Mouse (Mus musculus) liver, embryonic 15.5 days (tissue): ENCODE results near the gene Gm21983. TPM values are rescaled to one million over a fixed set of nuclear protein-coding genes. Genes with fewer than 3 reads are reported as not detected.

Experiments
- ATAC-seq: fragments of 200-750 bp; cut with Nextera tagmentation; 2 replicates; pipeline ENCODE4 v1.8.0; 2017; ENCODE audit warnings: moderate number of reproducible peaks, mild to moderate bottlenecking, moderate library complexity; ENCODE audit not compliant: insufficient read depth
- H3K27ac ChIP-seq: fragments of 300-500 bp; sonication (generic); replicated peaks from 2 replicates; pipeline ENCODE4 v1.5.1; 2015; ENCODE audit warnings: mild to moderate bottlenecking, inconsistent platforms
- H3K27me3 ChIP-seq: fragments of 300-500 bp; sonication (generic); 2 replicates; pipeline ENCODE4 v1.6.1; 2015; ENCODE audit warnings: mild to moderate bottlenecking, inconsistent platforms
- H3K36me3 ChIP-seq: fragments of 300-500 bp; sonication (generic); replicated peaks from 2 replicates; pipeline ENCODE4 v1.6.1; 2015; ENCODE audit warnings: moderate library complexity, mild to moderate bottlenecking, inconsistent platforms
- H3K4me1 ChIP-seq: fragments of 300-500 bp; sonication (generic); replicated peaks from 2 replicates; pipeline ENCODE4 v1.6.1; 2015; ENCODE audit warnings: inconsistent platforms
- H3K4me2 ChIP-seq: fragments of 300-500 bp; sonication (generic); 2 replicates; pipeline ENCODE4 v1.6.1; 2015; ENCODE audit warnings: moderate library complexity, mild to moderate bottlenecking, inconsistent platforms
- H3K4me3 ChIP-seq: fragments of 300-500 bp; sonication (generic); replicated peaks from 2 replicates; pipeline ENCODE4 v1.5.1; 2015; ENCODE audit warnings: mild to moderate bottlenecking, inconsistent platforms
- H3K9ac ChIP-seq: fragments of 300-500 bp; sonication (generic); 2 replicates; pipeline ENCODE4 v1.6.1; 2015; ENCODE audit warnings: moderate library complexity, mild to moderate bottlenecking, inconsistent platforms
- H3K9me3 ChIP-seq: fragments of 300-500 bp; sonication (generic); replicated peaks from 2 replicates; pipeline ENCODE4 v1.6.1; 2016; ENCODE audit warnings: inconsistent platforms
- WGBS: fragments of 180-500 bp; shearing (Covaris S2); methylation state at CpG from one replicate; pipeline ENCODE4 v1.1.7; 2015; ENCODE audit warnings: mixed read lengths; ENCODE audit not compliant: insufficient replicate concordance; 5-methylcytosine and 5-hydroxymethylcytosine counted together
- polyA plus RNA-seq: library from polyadenylated mRNA; unstranded; fragments of >200 nt; fragmentation: Nextera tagmentation; extraction: Ambion mirVana; gene quantifications from 2 replicates; pipeline ENCODE4 v1.2.1, GENCODE M21; 2015

Gene Gm21983
- polyA plus RNA-seq: not detected in 2 replicates

DNA sequence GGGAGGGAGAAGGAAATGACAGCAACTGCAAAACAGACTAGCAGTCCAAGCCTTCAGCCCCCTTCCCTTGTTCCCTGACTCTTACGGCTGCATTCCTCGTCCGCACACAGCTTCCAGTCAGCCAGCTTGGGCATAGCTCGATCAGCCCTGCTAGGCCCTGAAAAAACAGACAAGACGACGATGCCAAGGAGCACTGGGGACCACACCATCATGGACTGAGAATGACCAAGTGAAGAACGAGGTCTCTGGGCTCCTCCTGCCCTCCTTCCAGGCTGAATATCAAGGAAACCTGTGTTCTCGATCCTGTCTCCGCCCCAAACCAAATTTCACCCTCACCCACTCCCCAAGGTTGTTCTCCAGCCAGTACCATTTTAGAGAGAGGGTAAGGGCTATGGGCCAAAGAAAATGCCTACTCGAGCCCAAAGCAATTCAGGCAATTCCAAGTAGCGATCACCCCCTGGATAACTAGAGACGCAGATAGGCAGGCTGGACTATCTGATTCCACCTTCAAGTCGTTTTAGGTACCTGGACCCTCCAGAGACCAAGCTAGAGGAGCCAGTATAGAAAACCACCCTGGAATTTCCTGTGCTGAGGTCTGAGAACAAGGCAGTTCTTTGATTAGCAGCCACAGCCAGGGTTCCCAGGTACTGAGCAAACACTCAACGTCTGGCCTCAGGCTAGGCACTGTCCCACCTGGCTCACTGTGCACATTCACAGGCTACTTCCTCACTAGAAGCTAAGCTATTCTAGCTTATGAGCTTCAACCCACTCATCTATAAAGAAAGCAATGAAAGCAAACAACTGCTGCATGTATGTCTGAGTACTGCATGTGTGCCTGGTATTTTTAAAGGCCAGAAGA, at the start of gene Gm21983, which contains the start of gene Mia:
Gm21983 (minus strand) TSS at position 250 of the 859 bp plus-strand sequence.
Mia (minus strand) TSS at position 321 of the 859 bp plus-strand sequence.
- 61% methylated on average over 14 of the region's 14 CpGs for WGBS
- peaks cover 20% of the 10 kb centered on the region for H3K36me3 ChIP-seq
- H3K9ac ChIP-seq: no peak within 1 kb of the TSS
- H3K4me1 ChIP-seq: peaks cover 33% of the 10 kb centered on the region
- no peak within 1 kb of the TSS for H3K4me2 ChIP-seq
- no peak within 1 kb of the TSS for H3K4me3 ChIP-seq
- H3K9me3 ChIP-seq: no peaks in the 10 kb centered on the region
- H3K27ac ChIP-seq: 0 out of 2 replicates have a peak within 1 kb of the TSS, but pooled peaks have one; percentile 58
- ATAC-seq: no peak
- no peaks in the 10 kb centered on the region for H3K27me3 ChIP-seq

DNA sequence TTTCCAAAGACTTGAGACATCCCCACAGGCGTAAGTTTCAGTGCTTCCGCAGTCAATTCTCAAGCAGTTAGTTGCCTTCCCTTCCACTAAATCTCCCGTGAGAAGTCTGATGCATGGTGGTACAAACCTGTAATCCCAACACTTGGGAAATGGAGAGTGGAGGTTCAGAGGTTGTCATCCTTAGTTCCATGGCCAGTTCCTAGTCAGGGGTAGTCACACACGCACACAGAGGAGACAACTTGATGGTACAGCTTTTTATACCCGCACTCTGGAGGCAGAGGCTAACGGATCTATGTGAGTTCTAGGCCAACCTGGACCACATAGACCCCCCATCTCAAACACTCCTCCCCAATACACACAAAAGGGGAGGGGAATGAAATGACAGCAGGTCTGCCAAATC, 48.0 kb upstream of the Gm21983 start:
- Histone ChIP-seq H3K4me1 (peaks cover 74% of the 10 kb centered on the region), H3K9ac (peak overlapping the region; percentile 81), H3K9me3 (no peaks in the 10 kb centered on the region), H3K27me3 (no peaks in the 10 kb centered on the region), H3K4me3 (peak overlapping the region; percentile 85), H3K4me2 (peak overlapping the region; percentile 93), H3K27ac (peak overlapping the region; percentile 84), H3K36me3 (no peaks in the 10 kb centered on the region)
- no peak for ATAC-seq
- 14% methylated on average over 6 of the region's 6 CpGs for WGBS

GRCm38 (mm10) chr7:27228281-27228821, 47.5 kb upstream of the Gm21983 start, which contains the start of gene Itpkc:
Gene Itpkc (minus strand): TSS chr7:27228661.
- peak; percentile 81 for ATAC-seq
- H3K4me1 ChIP-seq: peaks cover 74% of the 10 kb centered on the region
- peak within 1 kb of the TSS; percentile 84 for H3K27ac ChIP-seq
- no peaks in the 10 kb centered on the region for H3K9me3 ChIP-seq
- peak within 1 kb of the TSS; percentile 93 for H3K4me2 ChIP-seq
- H3K4me3 ChIP-seq: peak within 1 kb of the TSS; percentile 85
- no peaks in the 10 kb centered on the region for H3K27me3 ChIP-seq
- H3K36me3 ChIP-seq: no peaks in the 10 kb centered on the region
- H3K9ac ChIP-seq: peak within 1 kb of the TSS; percentile 81
- WGBS: under 1% methylated on average over 49 of the region's 49 CpGs

DNA sequence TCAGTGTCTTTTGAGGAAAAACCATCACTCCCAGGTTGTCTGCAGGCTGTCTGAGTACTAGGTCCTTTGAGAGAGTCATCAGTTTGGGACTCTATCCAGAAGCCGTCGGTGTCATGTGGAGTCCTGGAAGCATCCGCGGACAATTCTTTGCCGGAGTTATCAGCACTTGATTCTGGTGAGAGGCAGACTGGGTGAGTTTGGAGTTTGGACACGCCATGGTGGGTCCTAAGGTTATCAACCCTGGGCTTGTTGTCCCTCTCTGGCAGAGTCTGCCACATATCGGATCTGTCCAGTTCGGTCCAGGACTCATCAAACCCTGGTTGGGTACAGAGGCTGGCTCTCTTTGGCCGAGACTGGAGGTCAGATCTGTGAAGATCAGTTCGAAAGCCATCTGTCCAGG, 46.8 kb upstream of the Gm21983 start:
- Histone ChIP-seq H3K9me3 (no peaks in the 10 kb centered on the region), H3K27me3 (no peaks in the 10 kb centered on the region), H3K36me3 (no peaks in the 10 kb centered on the region), H3K4me3 (peak overlapping the region; percentile 85), H3K9ac (peak overlapping the region; percentile 81), H3K4me2 (peak overlapping the region; percentile 93), H3K27ac (peak overlapping the region; percentile 84), H3K4me1 (peaks cover 76% of the 10 kb centered on the region)
- 6% methylated on average over 10 of the region's 10 CpGs for WGBS
- no peak for ATAC-seq

DNA sequence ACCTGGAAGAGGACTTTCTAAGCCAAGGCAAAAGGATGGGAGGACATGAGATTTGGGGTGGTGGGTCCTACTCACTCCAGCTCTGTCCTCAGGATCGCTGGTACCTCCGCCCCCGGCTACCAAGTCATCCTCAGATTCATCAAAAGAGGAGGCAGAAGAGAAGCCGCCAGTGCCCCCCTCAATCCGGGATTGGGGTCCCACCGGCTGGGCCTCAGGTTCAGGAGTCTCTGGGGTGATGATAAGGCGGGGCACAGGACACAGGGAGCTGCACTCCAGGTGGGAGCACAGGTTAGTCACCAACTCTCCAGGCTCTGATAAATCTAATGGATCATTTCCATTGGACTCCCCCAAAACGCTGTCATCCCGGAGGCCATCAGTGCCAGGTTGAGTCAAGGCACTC, 46.4 kb upstream of the Gm21983 start:
- Histone ChIP-seq H3K4me3 (peak overlapping the region; percentile 85), H3K36me3 (no peaks in the 10 kb centered on the region), H3K9me3 (no peaks in the 10 kb centered on the region), H3K4me2 (peak overlapping the region; percentile 93), H3K27ac (peak overlapping the region; percentile 84), H3K4me1 (peaks cover 76% of the 10 kb centered on the region), H3K27me3 (no peaks in the 10 kb centered on the region), H3K9ac (peak overlapping the region; percentile 81)
- 44% methylated on average over 9 of the region's 9 CpGs for WGBS
- no peak for ATAC-seq

GRCm38 (mm10) chr7:27224877-27225575, 44.1 kb upstream of the Gm21983 start:
- ATAC-seq: no peak
- Histone ChIP-seq H3K4me3 (no peak overlapping the region), H3K4me2 (peak overlapping the region; percentile 93; the same call in 1 of the 2 replicates), H3K9ac (no peak overlapping the region), H3K36me3 (no peaks in the 10 kb centered on the region), H3K27me3 (no peaks in the 10 kb centered on the region), H3K27ac (no peak overlapping the region), H3K4me1 (peaks cover 83% of the 10 kb centered on the region), H3K9me3 (no peaks in the 10 kb centered on the region)
- WGBS: 80% methylated on average over 11 of the region's 11 CpGs

- H3K4me2 ChIP-seq: peak overlapping the region; percentile 10; the same call in 1 of the 2 replicates
Measured at GRCm38 (mm10) chr7:27222538-27222937, 41.7 kb upstream of the Gm21983 start.

DNA sequence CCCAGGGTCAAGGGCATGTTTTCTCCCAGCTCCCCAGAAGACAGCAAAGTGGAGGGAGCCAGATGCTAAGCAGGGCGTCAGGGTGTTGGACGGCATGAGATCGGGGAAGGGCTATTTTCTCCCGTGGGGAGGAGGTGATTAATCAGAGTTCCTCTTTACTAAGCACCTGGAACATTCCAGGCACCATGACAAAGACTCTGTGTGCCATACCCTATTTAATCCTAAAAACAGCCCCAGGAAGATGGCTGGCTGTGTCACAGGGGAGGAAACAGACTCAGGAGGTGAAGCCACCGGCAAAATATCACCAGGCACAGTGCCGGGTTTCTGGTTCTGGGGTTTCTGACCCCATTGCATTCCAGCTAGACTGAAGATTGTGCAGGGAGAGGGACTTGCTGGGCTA, 41.1 kb upstream of the Gm21983 start:
- H3K27me3 ChIP-seq: no peaks in the 10 kb centered on the region
- no peaks in the 10 kb centered on the region for H3K9me3 ChIP-seq
- no peak overlapping the region for H3K9ac ChIP-seq
- WGBS: 64% methylated on average over 6 of the region's 6 CpGs
- H3K4me2 ChIP-seq: no peak overlapping the region
- H3K4me3 ChIP-seq: no peak overlapping the region
- 0 out of 2 replicates have a peak, but pooled peaks cover 3% of the 10 kb centered on the region for H3K36me3 ChIP-seq
- no peak for ATAC-seq
- peaks cover 58% of the 10 kb centered on the region for H3K4me1 ChIP-seq
- no peak overlapping the region for H3K27ac ChIP-seq

More at GRCm38 (mm10) chr7:27222538-27222937, 41.7 kb upstream of the Gm21983 start:
- 0 out of 2 replicates have a peak, but pooled peaks cover 3% of the 10 kb centered on the region for H3K36me3 ChIP-seq
- H3K4me3 ChIP-seq: no peak overlapping the region
- H3K27ac ChIP-seq: no peak overlapping the region
- no peak overlapping the region for H3K9ac ChIP-seq
- WGBS: 28% methylated on average over 1 of the region's 1 CpGs
- peak; percentile 18; the same call in 1 of the 2 replicates for ATAC-seq
- H3K27me3 ChIP-seq: no peaks in the 10 kb centered on the region
- H3K4me1 ChIP-seq: peaks cover 64% of the 10 kb centered on the region
- H3K9me3 ChIP-seq: no peaks in the 10 kb centered on the region

DNA sequence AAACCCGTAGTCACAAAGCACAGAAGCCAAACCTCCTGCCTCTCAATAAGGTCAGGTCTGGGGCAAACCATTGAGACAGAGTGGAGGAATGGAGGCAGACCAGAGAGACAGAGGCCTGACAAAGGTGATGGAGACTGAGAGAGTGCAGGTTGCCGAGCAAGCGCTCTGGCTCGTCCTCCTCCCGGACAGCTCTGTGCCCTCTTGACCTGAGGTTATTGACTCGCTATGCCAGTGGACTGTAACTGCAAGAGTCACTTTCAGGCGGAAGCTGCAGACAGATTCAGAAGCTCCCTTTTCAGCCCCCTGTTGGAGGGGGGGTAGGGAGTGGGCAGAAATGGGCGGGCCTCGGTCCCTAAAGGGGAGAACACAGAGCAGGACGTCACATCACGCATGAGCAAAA, 39.1 kb upstream of the Gm21983 start:
- H3K36me3 ChIP-seq: peaks cover 6% of the 10 kb centered on the region; the same call in 1 of the 2 replicates
- H3K9ac ChIP-seq: no peak overlapping the region
- peak; percentile 62 for ATAC-seq
- H3K4me2 ChIP-seq: no peak overlapping the region
- H3K9me3 ChIP-seq: no peaks in the 10 kb centered on the region
- H3K27me3 ChIP-seq: no peaks in the 10 kb centered on the region
- 69% methylated on average over 11 of the region's 11 CpGs for WGBS
- H3K27ac ChIP-seq: no peak overlapping the region
- H3K4me3 ChIP-seq: no peak overlapping the region
- peaks cover 38% of the 10 kb centered on the region for H3K4me1 ChIP-seq

DNA sequence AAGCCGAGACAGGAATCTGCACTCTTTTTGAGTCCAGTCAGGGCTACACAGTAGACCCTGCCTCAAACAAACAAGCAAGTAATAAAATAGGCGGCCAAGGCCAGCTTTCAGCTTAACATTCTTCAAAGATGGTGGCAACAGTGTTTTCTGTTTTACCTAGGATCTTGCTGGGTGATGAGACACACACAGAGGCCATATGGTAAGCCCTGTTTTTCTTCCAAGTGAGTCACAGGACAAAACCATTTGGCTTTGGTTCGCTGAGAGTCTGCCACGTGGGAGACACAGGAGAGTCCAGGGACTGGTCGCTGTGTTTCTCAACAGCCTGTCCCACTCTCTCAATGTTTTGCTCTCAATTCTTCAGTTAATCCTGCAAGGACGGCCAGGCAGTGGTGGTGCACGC, 37.7 kb upstream of the Gm21983 start:
- Histone ChIP-seq H3K9ac (no peak overlapping the region), H3K27ac (no peak overlapping the region), H3K9me3 (no peaks in the 10 kb centered on the region), H3K4me2 (no peak overlapping the region), H3K27me3 (no peaks in the 10 kb centered on the region), H3K4me1 (peaks cover 25% of the 10 kb centered on the region), H3K4me3 (no peak overlapping the region), H3K36me3 (peaks cover 13% of the 10 kb centered on the region)
- WGBS: 69% methylated on average over 7 of the region's 7 CpGs
- no peak for ATAC-seq

DNA sequence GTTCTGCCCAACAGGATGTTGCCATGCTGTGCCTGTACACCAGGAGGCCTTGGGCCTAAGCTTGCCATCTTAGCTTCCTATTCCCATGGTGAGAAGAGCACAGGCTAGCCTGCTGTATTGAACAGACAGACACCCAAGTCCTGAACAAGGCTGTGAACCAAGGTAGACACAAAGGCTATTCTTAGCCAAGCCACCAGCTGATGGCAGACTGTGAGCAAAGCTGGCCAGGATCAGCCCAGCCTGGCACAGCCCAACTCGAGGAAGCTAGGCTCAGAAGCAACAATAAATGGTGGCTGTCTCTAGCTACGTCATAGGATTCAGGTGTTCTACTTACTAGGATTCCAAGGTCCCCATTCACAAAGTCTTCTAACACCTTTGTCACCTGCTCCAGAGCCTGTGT, 31.7 kb upstream of the Gm21983 start:
- H3K27me3 ChIP-seq: no peaks in the 10 kb centered on the region
- H3K4me2 ChIP-seq: no peak overlapping the region
- H3K9me3 ChIP-seq: no peaks in the 10 kb centered on the region
- H3K4me3 ChIP-seq: no peak overlapping the region
- H3K4me1 ChIP-seq: no peaks in the 10 kb centered on the region
- 59% methylated on average over 2 of the region's 2 CpGs for WGBS
- ATAC-seq: no peak
- H3K27ac ChIP-seq: no peak overlapping the region
- H3K36me3 ChIP-seq: peaks cover 41% of the 10 kb centered on the region
- H3K9ac ChIP-seq: no peak overlapping the region
